Mouse (Mus musculus) G1E-ER4 (cell line): ENCODE data around the gene Mgst2. TPM values are rescaled to one million over a fixed set of nuclear protein-coding genes. Genes with fewer than 3 reads are reported as not detected.

Experiments
- GATA1 ChIP-seq: IDR thresholded peaks from one replicate; pipeline ENCODE4 v1.8.0; 2012; ENCODE audit warnings: low read length, inconsistent platforms
- polyA plus RNA-seq: library from polyadenylated mRNA; stranded (reverse); fragments of >175 nt; gene quantifications from 2 replicates; pipeline ENCODE4 v1.2.3, GENCODE M21; 2012

The Mgst2 gene
- polyA plus RNA-seq = 0.13 TPM in 1 of 2 replicates, not detected in the other

DNA sequence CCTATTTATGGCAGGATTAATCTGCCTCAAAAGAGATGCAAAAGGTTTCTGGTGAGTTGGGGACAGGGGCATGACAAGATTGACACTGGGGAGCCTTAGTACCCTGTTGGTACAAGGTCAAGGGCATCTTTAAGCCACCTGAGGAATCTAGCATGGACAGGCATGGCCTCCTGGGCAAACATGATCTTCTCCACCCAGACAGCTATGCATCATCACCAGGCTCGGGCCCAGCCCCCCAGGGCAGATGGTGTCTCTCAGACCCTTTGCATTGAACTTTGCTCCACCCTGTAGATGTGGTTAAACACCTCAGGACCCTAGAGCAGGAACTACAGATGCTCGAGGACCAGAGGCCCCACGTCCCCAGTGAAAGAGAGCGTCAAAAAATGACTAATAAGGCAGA, at the start of gene Mgst2:
TSS of gene Mgst2 (plus strand) at position 301 of the 400 bp plus-strand sequence.
- no peak for TF ChIP-seq GATA1

DNA sequence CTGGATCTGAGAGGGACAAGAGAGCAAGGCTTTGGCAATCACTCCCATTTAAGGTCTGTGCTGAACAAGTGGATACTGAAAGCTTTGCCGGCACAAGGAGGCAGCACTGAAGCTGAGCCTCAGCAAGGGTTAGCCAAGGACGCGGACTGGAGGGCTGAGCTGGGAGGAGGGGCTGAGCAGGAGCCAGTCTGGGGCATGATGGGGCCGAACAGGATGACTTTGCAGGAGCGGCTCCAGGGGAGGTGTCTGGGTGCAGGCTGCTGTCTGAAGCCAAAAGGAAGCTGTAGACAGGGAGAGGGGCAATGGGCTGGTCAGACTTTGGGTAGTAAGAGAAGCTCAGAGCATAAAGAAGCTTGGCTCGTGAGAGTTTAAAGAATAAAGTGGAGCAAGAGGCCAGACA, 48.2 kb upstream of the Mgst2 start:
- no peak for TF ChIP-seq GATA1

DNA sequence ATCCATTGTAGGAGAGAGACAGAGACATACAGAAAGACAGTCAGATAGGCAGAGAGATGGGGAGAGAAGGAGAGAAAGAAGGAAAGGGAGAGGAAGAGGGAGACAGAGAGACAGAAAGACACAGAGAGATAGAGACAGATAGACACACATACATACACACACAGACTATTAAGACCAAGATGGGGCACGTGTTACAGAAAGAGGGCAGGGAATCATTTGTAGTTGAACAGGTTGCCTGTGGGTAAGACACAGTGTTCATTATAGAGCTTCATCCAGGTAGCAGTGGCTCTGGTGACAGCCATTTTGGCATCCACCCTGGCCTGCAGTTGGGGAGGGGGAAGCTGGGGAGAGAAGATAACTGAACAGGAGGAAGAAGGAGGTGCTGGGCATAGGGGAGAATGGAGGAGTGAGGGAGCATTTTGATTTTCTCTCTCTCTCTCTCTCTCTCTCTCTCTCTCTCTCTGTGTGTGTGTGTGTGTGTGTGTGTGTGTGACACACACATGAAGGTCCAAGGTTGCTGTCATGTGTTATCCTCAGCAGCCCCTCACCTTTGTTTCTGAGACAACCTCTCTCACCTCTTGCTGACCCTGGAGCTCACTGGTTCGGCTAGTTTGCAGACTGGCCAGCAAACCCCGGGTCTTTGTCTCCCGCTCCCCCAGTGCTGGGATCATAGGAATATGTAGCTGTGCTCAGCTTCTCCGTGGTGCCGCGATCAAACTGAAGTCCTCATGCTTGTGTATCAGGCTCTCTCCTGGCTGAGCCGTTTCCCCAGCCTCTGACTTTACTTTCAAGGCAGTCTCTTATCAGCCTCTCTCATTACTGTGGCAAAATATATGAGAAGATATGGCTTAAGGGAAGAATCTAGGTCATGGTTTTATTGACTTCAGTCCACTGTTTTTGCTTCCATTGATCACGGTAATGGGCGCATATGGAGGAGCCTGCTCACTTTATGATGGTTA, 47.5 kb upstream of the Mgst2 start:
- no peak for TF ChIP-seq GATA1

DNA sequence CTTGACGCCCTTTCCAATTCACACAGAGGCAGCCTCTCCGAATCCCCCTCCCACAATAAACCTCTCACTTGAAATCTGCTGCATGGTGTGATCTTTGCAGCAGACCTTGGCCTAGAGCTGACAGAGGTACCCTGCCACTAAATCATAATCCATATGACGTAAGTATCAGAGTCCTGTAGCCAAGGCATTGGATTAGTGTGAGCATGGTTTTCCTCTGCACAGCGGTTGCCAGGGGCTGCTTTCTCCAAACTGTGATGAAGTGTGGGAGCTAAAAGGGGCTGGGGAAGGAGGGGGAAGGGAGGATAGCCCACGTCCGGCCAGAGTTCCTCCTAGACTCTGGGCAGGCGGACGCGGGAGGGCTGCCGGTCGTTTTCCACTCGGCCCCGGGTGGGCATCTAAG, 45.9 kb upstream of the Mgst2 start:
- TF ChIP-seq GATA1 = no peak

DNA sequence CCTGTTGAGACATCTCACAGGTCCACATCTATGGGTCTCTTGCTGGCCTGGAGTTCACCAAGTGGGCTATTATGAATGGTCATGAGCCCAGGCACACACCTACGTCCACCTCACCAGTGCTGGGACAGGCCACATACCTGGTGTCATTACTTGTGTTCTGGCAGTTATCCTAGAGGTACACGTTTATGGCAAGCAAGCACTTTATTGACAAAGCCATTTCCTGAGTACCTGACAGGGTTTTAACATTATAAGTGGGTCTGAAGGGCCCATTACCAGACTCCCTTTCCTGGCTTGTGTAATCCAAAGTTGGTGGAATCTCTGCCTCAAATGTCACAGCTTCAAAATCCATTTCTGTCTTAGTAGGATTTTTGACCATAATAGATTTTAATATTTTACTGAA, 36.2 kb upstream of the Mgst2 start:
- no peak for TF ChIP-seq GATA1

DNA sequence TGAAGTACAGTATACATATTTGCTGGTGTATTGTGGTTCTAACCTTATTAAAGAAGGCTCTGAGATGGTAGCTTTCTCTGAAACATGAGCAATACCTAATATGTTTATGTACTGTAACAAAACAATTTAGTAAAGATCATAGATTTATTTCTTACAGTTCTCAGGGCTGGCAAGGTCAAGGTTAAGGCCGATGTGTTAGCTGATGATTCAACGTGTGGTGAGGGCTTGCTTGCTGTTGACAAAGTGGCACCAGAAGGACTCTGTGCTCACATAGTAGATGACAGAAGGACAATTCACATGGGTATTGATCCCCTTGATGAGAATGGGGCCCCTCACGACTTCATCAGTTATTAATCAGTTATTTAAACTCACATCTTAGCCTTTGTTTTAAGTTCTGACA, 32.4 kb upstream of the Mgst2 start:
- TF ChIP-seq GATA1 = no peak

DNA sequence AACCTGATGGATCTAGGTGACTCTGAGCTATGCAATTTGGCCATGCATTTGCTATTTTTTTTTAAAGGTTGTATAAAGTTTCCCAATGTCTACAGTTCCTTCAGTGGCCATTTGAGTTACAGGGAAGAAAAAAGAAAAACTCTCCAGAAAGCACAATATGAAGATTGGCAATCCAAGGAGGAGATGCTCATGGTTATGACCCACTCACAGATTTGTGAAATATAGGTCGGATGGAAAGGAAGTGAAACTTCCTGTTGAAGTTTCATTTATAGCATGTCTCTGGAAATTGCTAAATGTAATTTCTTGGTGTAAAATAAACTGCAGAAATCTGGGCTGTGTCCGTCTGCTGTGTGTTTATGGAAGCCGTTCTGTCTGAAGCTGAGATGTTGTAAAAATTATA, 31.2 kb upstream of the Mgst2 start:
- TF ChIP-seq GATA1 = no peak

DNA sequence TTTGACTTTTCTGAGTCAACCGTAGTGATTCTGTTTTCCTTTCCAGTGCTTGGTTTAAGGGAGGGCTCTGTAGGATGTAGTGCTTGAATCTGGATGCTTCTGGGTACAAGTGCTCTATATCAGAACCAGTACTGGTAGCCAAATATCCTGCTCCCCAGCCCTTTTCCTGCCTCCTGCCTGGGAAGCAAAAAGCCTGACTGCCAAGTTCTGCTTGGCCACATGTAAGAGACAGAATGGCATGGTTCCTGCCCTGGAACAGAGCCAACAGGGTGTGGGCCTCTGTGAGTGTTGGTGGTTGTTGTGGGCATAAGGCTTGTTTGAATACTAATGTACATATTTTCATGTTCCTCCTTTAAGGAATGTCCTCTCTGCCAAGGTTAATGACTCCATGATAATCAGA, 29.4 kb upstream of the Mgst2 start:
- TF ChIP-seq GATA1 = no peak

DNA sequence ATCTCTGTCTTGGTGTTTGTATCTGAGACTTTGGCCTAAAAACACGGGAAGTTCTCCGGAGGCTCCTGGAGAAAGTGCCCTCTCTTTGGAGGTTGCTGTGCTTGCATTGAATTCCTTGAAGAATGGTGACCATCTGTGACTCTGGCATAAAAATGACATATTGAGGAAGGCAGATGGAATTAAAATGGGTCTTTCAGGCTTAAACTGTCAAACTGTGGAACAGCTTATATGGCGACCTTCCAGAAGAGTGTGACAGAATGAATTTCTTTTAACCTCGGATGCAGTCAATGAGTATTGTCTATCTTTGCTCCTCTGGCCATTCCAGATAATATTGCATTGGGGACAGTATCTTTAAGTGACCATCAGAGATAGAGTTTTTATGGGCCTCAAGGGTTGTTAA, 28.2 kb upstream of the Mgst2 start:
- TF ChIP-seq GATA1 = no peak

DNA sequence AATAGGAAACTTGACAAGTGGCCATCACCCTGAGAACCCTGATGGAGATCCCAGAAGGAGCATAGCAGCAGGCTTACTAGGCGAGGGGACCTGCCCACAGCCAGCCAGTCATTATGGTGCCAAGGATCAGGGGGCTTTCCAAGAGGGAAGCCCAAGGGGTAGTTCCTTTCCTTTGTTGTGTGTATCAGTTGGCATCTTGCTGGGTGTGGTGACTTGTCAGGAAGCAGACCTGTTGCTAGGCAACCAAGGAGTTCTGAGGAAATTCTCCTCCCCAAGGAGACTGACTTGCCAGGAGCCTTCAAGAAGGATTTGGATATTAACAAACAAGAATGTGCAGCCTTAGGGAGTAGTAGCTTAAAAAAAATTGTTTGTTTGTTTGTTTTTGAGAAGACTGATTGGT, 25.7 kb upstream of the Mgst2 start:
- no peak for TF ChIP-seq GATA1

DNA sequence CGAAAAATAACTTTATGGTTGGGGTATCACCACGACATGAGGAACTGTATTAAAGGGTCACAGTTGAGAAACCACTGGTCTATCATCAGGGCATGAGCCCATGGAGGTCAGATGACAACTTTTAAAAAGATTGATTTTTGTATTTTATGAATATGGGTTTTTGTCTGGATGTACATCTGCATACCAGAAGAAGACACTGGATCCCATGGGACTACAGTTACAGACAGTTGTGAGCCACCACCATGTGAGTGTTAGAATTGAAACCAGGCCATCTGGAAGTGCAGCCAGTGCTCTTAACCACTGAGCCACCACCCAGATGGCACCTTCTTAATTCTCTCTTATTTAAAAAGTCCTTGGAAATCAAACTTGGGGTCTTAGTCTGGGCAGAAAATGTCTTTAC, 24.2 kb upstream of the Mgst2 start:
- TF ChIP-seq GATA1 = no peak

DNA sequence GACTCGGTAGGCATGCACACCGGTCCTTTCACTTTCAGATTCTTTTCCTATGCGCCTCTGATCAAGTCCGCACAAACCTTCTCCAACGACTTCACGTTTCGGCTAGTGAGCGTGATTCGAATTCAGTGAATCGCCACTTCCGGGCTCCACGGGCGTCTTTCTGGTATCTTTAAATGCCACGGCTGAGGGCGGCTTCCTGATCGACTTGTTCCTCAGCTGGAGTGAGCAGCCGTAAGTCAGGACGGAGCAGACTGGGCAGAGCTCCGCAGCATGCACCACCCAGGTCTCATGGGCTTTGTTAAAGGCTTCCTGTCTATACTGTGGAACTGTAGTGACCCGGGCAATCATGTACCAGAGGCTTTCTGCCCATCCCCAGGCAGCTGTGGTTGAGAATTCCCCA, 23.5 kb upstream of the Mgst2 start:
- TF ChIP-seq GATA1 = no peak

DNA sequence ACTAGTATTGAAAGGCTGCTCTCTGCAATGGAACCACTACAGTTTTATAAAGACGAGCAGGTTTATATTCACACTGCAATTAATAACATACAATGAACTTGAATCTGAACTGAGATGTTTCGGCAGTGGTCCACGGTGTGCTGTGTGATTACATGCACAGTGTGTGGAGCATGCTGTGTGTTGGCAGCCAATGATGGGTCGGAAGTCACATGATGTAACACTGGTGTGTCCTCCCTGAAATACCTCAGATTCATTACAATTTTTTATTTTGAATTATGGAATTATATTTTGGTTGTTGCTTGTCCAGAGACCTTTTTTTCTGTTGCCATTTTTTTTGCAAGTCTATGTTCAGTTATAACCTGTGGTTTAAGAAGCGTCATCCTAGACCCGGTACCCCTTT, 22.8 kb upstream of the Mgst2 start:
- no peak for TF ChIP-seq GATA1

DNA sequence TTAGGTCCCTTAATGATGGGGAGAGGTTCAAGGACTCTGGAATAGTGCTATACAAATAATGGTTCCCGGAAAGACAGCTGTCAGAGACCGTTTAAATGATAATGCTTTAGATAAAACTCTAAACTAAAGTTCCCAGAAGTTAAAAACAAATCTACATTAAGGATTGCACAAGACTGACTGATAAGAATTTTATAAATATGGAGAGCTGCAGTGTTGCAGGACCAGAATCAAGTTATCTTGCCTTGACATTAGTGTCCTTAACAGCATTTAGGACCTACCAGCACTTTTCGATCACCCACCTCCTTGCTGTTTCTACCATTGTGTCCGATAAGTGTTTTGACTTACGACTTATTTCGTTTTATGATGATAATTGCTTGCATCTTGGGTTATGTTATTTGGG, 21.9 kb upstream of the Mgst2 start:
- peak; percentile 4 for TF ChIP-seq GATA1

DNA sequence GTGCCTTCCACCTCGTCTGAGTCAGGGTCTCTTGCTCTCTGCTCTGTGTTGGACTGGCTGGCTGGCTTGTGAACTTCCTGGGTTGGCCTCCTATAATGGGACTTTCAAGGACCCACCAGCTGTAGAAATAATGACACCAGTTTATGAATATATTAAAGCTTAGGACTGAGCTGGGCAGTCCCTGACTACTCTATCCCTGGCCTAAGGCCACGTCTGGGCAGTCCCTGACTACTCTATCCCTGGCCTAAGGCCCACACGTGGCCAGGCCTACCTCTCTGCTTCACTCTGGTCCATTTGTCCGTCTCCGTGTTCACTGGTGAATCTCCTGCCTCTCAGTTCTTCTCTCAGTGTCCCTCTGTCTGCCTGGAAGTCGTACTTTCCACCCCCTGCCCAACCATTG, 14.7 kb upstream of the Mgst2 start:
- TF ChIP-seq GATA1 = no peak

DNA sequence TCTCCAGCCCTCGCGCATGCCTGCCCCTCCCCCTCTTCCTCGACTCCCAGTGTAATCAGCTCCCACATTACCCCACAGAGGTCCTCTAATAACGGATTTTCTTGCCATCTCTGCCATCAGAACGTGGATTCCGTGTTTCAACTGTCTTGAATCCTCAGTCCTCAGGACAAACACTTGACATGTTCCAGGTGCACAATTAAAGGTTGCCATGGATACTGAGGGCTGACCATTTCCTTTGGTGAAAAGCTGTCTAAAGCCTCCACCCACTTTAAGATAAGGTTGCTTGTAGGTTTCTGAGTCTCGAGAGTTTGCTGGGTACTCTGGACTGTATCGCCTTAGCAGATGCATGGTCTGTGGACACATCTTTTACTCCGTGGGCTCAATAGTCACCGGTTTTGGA, 13.9 kb upstream of the Mgst2 start:
- no peak for TF ChIP-seq GATA1

DNA sequence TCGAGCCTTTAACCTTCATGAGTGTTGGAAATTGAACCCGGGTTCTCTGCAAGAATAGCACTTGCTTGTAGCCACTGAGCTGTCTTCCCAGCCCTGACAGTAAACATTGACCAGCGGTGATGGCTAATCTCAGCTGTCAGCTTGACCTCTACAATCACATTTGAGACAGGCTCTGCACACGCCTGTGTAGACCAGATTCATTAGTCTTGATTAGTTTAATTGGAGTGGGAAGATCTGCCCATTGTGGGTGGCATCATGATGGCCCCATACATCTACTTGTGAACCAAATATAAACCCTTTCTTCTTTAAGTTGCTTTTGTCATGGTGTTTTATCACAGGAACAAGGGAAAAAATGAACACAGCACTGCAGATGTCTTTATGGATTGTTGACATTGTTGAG, 12.8 kb upstream of the Mgst2 start:
- no peak for TF ChIP-seq GATA1
